Mouse (Mus musculus): ENCODE measurements around the gene Rfc5. TPM values are rescaled to one million over a fixed set of nuclear protein-coding genes. Genes with fewer than 3 reads are reported as not detected.
A peak's percentile ranks its signal among the peaks of the same experiment; 100 is the strongest.
"Not testable (repeated sequence)": the region's sequence is repeated elsewhere in the genome, so short reads cannot be mapped to it uniquely, and the experiment has no call there.

Rfc5 gene
- polyA plus RNA-seq, 1 experiment from 2014 or later = 37.5 TPM

DNA sequence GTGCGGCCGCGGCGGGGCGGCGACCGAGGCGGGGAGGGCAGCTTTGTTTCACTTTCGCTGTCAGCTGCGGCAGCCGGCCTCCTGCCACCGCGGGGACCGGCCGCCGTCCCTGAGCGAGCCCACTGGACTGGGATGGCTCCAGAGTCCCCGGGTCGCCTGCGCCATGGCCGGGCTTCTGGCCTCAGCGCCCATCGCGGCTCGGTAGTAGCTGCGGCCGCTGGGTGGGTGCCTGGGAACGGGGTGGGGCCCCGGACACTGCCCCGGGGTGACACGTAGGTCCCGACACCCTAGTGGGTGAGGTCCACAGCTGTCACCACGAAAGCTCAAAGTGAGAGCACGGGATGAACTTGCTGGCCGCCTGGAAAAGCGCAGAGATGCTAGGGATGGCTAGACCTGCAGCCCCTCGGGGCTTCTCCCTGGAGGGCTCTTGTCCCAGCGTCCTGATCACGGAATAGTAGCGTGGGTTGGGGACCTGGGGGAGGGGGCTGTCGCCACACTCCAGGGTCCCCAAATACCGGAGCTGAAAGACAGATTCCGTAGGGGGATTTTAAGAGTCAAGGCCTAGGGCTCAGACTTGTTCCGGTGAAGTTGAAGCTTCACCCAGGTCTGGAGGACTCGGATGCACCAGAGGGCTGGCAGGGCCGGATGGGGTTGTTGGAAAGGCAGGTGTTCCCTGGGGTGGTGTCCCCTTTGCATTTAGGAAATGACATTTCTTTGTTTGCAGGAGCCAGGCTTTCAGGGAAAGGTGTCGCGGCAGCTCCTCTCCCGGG is 31.2 kb downstream of the Rfc5 start:
- Histone ChIP-seq H3K4me3 (peak overlapping the region; percentile 98), H3K9ac (peak overlapping the region; percentile 99), H3K4me2 (peak overlapping the region; percentile 88), H3K36me3 (no peaks in the 10 kb centered on the region), H3K4me1 (replicated peaks) (peaks cover 58% of the 10 kb centered on the region), H3K27me3 (no peaks in the 10 kb centered on the region), H3K9me3 (no peaks in the 10 kb centered on the region), H3K27ac (peak overlapping the region; percentile 96)
- ATAC-seq (ENCODE audit: low FRiP score) = peak; percentile 58
- WGBS = under 1% methylated on average over 48 of the region's 49 CpGs

DNA sequence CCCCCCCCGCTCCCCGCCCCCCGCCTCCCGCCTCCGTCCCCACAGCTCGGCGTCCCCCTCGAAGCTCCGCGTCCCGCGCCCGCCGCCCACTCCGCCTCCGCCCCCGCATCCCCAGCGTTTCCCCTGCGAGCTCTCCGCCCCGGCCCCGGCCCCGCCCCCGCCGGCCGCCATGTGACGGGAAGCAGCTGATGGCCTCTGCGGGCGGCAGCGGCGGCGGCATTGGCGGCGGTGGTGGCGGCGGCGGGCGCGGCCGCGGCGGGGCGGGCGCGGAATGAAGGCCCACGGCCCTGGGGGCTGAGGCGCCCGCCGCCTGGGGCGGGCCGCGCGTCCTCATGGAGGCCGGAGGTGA is 31.7 kb downstream of the Rfc5 start, which contains the start of gene Wsb2:
Gene Wsb2, plus strand, starts transcription at position 176 of the 349 bp plus-strand sequence.
- peak; percentile 79 for ATAC-seq (ENCODE audit: low FRiP score)
- Histone ChIP-seq H3K4me3 (peak within 1 kb of the TSS; percentile 98), H3K4me1 (replicated peaks) (peaks cover 55% of the 10 kb centered on the region), H3K9me3 (no peaks in the 10 kb centered on the region), H3K27me3 (no peaks in the 10 kb centered on the region), H3K9ac (peak within 1 kb of the TSS; percentile 99), H3K4me2 (peak within 1 kb of the TSS; percentile 88), H3K27ac (peak within 1 kb of the TSS; percentile 96), H3K36me3 (no peaks in the 10 kb centered on the region)
- 0% methylated on average over 14 of the region's 54 CpGs for WGBS

DNA sequence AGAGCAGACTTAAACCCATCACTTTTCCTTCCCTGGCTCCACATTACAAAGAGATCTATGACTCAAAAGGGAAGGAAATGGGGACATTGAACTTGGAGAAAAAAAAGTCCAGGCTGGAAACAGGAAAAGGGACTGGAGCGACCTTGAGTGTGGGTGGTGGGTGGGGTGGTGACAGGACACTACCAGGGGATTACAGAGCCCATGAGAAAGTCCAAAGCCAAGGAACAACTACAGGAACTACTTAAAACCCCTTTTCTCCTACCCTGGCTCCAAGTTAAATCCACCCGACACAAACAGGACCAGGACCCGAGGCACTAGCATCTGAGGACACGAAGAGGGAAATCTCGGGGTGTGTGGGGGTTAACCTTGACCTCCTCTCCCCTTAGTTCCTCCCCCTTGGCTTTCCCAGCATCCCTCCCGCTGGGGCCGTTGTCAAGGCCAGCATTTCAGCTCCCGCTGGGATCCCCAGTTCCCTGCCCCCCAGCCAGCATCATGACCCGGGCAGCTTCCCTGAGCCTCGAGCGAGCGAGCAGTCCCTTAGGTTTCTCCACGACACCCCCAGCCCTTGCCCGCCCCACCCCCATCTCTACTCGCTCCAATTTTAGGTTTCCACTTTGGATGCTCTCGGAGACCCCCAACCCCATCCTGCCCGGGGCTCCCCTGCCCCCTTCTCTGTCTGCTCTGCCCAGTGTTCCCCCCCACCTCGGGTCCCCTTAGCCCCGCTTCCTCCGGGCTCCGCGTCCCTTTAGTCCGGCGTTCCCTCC is 32.3 kb downstream of the Rfc5 start:
- Histone ChIP-seq H3K4me2 (peak overlapping the region; percentile 88), H3K4me3 (peak overlapping the region; percentile 98), H3K27me3 (no peaks in the 10 kb centered on the region), H3K9ac (peak overlapping the region; percentile 99), H3K36me3 (no peaks in the 10 kb centered on the region), H3K4me1 (replicated peaks) (peaks cover 50% of the 10 kb centered on the region), H3K9me3 (no peaks in the 10 kb centered on the region), H3K27ac (peak overlapping the region; percentile 96)
- ATAC-seq (ENCODE audit: low FRiP score) = peak; percentile 53
- WGBS = 1% methylated on average over 22 of the region's 24 CpGs

DNA sequence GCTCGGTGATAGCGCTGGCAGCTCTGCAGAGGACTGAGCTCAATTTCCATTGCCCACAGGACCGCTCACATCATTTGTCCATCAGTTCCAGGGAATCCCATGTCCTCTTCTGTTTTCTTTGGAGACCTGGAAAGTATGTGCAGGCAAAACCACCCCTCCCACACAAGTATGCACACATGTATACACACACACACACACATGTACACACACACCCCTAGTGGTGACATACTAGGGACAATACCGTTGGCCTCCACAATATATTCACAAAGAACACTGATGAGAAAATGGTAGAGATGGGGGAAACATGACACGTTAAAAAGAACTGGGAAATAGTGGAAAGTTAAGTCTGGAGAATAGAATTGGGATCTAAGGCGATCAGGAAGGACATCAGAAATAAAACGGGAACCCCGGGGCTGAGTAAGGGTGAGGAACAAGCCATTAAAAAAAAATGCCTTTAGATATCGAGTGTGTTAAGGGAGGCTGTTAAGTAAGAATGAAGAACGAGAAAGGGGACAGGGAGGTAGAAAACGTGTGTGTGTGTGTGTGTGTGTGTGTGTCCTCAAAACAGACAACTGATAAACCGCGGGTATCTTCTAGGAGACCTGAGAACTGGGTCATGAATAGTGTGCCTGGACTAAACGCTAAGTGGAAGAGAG is 33.1 kb downstream of the Rfc5 start:
- Histone ChIP-seq H3K27me3 (no peaks in the 10 kb centered on the region), H3K9ac (0 out of 2 replicates have a peak overlapping the region, but pooled peaks have one; percentile 99), H3K27ac (peak overlapping the region; percentile 96), H3K36me3 (no peaks in the 10 kb centered on the region), H3K4me3 (peak overlapping the region; percentile 98; the same call in 1 of the 2 replicates), H3K4me2 (peak overlapping the region; percentile 88), H3K9me3 (no peaks in the 10 kb centered on the region), H3K4me1 (replicated peaks) (peaks cover 43% of the 10 kb centered on the region)
- 51% methylated on average over 14 of the region's 14 CpGs for WGBS
- ATAC-seq (ENCODE audit: low FRiP score) = no peak

DNA sequence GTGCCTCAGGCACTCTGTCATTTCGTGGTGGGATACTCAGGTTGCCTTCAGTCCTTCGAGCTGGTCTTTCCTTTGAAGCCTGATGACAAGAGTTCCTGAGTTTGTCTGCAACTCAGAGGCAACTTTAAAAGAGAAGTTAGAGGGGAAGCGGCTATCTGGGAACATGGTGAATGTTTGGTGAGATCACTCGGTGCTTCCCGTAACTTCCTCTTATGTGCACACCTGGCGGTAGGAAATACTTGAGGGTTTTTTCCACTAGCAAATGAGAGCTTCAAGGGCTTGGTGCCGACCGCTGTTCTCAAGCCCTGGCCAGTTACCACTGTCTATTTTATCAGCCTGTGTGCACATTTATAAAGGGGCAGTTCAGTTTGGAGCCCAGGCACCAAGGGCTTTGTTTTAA is 34.7 kb downstream of the Rfc5 start:
- Histone ChIP-seq H3K27me3 (no peaks in the 10 kb centered on the region), H3K4me1 (replicated peaks) (peaks cover 26% of the 10 kb centered on the region), H3K9me3 (no peaks in the 10 kb centered on the region), H3K4me3 (no peak overlapping the region), H3K9ac (no peak overlapping the region), H3K4me2 (no peak overlapping the region), H3K36me3 (no peaks in the 10 kb centered on the region), H3K27ac (no peak overlapping the region)
- WGBS = 83% methylated on average over 8 of the region's 8 CpGs
- no peak for ATAC-seq (ENCODE audit: low FRiP score)

DNA sequence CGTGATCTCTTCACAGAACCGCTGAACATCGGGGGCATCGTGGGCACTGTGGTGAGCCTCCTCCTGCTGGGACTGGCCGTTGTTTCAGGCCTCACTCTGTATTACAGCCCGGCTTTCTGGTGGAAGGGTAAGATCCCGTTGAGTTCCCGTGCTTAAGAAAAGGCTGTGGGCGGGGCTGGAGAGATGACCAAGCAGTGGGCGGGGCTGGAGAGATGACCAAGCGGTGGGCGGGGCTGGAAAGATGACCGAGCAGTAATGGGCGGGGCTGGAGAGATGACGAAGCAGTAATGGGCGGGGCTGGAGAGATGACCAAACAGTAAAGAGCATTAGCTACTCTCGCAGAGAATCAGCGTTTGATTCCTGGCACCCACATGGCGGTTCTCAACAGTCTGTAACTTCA is 40.6 kb downstream of the Rfc5 start:
- Histone ChIP-seq H3K27me3 (no peaks in the 10 kb centered on the region), H3K9ac (no peak overlapping the region), H3K9me3 (no peaks in the 10 kb centered on the region), H3K36me3 (no peaks in the 10 kb centered on the region), H3K4me1 (replicated peaks) (no peaks in the 10 kb centered on the region), H3K4me2 (peak overlapping the region; percentile 21; the same call in 1 of the 2 replicates), H3K4me3 (no peak overlapping the region), H3K27ac (no peak overlapping the region)
- WGBS = 25% methylated on average over 19 of the region's 19 CpGs
- ATAC-seq (ENCODE audit: low FRiP score) = no peak

DNA sequence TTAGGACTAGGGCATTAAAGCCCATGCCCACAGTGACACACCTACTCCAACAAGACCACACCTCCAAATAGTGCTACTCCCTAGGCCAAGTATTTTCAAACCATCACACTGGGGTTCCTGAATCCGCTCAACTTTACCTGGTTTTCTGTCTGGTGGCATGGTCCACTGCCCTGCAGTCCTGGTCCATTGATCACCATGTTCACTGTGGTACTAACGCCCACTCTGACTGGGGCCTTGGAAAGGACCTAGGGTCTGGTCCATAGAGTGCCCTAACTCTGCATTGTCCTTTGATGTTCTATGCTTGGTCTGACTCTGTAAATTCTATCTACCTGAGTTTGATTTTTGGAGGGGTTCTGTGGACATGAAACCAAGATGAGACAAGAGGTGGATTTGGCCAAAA is 41.0 kb downstream of the Rfc5 start:
- ATAC-seq (ENCODE audit: low FRiP score) = no peak
- Histone ChIP-seq H3K4me3 (no peak overlapping the region), H3K4me2 (0 out of 2 replicates have a peak overlapping the region, but pooled peaks have one; percentile 21), H3K9me3 (no peaks in the 10 kb centered on the region), H3K4me1 (replicated peaks) (no peaks in the 10 kb centered on the region), H3K27me3 (no peaks in the 10 kb centered on the region), H3K27ac (no peak overlapping the region), H3K9ac (no peak overlapping the region), H3K36me3 (no peaks in the 10 kb centered on the region)
- WGBS = 88% methylated on average over 2 of the region's 2 CpGs

DNA sequence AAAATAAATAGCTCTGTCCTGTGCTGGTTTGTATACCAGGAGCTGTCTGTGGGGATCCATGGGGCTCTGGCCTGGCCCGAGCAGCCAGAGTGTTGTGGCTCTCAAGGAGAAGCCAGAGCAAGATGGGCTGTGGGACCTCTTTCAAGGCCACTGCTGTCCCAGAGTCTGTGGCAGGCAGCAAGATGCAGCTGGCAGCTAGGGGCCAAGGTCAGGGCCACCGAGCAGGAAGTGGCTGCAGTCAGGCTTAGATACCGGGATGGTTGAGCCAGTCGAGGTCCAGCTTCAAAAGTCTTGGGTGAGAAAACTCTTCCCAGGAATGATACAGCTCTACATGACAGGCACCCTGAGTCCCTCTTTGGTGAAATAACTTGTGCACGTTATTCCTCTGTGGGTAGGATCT is 41.8 kb downstream of the Rfc5 start:
- H3K9ac ChIP-seq = no peak overlapping the region
- no peak for ATAC-seq (ENCODE audit: low FRiP score)
- no peaks in the 10 kb centered on the region for H3K36me3 ChIP-seq
- no peak overlapping the region for H3K4me2 ChIP-seq
- WGBS = 87% methylated on average over 5 of the region's 5 CpGs
- no peaks in the 10 kb centered on the region for H3K27me3 ChIP-seq
- H3K4me1 ChIP-seq (replicated peaks) = no peaks in the 10 kb centered on the region
- H3K27ac ChIP-seq = no peak overlapping the region
- H3K9me3 ChIP-seq = no peaks in the 10 kb centered on the region
- H3K4me3 ChIP-seq = no peak overlapping the region

DNA sequence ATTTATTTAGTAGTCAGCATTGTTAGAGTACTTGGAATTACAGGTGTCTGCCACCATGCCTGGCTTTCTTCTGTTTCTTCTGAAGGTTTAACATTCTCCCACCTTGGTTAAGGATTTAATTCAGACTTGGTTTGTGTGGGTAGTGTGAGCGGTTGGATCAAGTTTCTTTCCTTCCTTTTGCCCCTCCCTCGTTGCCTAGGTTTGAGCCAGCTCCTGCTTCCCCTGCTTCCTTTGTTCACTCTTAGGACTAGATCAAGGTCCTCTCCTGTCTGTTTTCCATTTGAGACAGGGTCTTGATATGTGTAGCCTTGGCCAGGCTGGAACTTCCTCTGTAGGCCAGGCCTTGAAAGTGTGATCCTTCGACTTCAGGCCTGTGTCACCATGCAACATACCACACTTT is 42.6 kb downstream of the Rfc5 start:
- H3K36me3 ChIP-seq = no peaks in the 10 kb centered on the region
- ATAC-seq (ENCODE audit: low FRiP score) = no peak
- H3K27me3 ChIP-seq = no peaks in the 10 kb centered on the region
- no peaks in the 10 kb centered on the region for H3K9me3 ChIP-seq
- no peak overlapping the region for H3K4me2 ChIP-seq
- H3K27ac ChIP-seq = no peak overlapping the region
- no peak overlapping the region for H3K4me3 ChIP-seq
- H3K9ac ChIP-seq = no peak overlapping the region
- no peaks in the 10 kb centered on the region for H3K4me1 ChIP-seq (replicated peaks)
- WGBS = 60% methylated on average over 3 of the region's 3 CpGs

DNA sequence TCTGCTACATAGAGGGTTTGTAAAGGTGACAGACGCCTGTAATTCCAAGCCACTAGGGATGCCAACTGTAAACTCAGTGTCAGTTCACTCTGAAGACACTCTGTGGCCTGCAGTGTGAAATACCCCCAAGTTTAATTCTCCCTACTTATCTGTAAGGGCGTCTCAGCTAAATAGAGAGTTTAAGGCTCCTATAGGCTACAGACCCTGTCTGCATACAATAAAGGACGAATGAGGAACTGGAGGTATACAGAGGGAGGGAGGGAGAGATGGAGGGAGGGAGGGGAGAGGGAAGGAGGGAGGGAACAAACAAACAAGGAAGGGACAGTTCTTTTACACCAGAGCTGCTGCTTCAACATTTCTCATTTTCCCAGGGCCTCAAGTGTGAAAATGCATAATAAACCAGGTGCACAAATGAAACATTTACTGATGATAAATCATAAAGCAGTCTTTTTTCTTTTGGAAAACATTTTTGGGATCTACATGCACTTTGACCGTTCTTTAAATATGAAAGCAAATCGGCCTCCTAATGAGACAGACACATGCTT is 43.3 kb downstream of the Rfc5 start:
- no peaks in the 10 kb centered on the region for H3K4me1 ChIP-seq (replicated peaks)
- H3K4me3 ChIP-seq = no peak overlapping the region
- no peaks in the 10 kb centered on the region for H3K27me3 ChIP-seq
- WGBS = 85% methylated on average over 5 of the region's 5 CpGs
- H3K9me3 ChIP-seq = no peaks in the 10 kb centered on the region
- H3K36me3 ChIP-seq = no peaks in the 10 kb centered on the region
- H3K27ac ChIP-seq = no peak overlapping the region
- no peak for ATAC-seq (ENCODE audit: low FRiP score)
- H3K4me2 ChIP-seq = no peak overlapping the region
- no peak overlapping the region for H3K9ac ChIP-seq

DNA sequence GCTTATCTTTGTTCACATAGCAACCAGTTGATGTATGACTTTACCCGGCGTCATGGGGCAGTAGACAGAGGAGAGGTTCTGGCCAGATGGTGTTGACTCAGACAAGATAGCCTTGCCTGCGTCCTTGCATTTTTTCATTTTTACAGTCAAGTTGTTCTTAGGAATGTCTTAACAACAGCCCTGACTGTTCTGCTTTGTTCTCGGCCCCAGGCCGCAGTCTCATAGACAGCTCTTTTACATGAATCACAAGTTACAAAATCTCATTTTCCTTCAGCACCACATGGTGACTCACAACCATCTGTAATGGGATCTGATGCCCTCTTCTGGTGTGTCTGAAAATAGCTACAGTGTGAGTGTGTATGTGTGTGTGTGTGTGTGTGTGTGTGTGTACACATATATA is 44.4 kb downstream of the Rfc5 start:
- not testable (repeated sequence) for H3K9me3 ChIP-seq; H3K4me2 ChIP-seq; H3K4me1 ChIP-seq (replicated peaks); ATAC-seq (ENCODE audit: low FRiP score); H3K4me3 ChIP-seq; H3K27ac ChIP-seq; H3K9ac ChIP-seq; H3K36me3 ChIP-seq; H3K27me3 ChIP-seq
- WGBS = 89% methylated on average over 5 of the region's 5 CpGs

DNA sequence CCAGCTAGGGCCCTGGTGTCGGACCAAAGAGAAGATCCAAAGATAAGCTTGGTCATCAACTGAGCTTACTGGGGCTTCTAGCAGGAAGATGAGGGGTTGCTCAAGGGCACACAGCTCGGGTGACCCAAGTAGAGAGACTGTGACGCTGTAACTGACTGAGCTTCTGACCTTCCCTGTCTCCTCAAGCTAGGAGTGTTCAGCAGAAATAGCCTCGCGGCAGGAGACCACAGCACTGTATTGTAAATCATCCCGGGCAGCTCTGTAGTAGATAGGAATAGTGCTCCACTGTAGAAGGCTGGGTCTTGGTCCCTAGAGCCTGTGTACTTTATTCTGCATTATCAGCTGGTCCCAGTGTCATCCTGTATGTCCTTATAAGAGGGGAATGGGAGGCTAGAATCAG is 47.0 kb downstream of the Rfc5 start:
- H3K4me3 ChIP-seq = no peak overlapping the region
- no peaks in the 10 kb centered on the region for H3K4me1 ChIP-seq (replicated peaks)
- H3K9me3 ChIP-seq = no peaks in the 10 kb centered on the region
- H3K9ac ChIP-seq = no peak overlapping the region
- no peak for ATAC-seq (ENCODE audit: low FRiP score)
- 86% methylated on average over 6 of the region's 6 CpGs for WGBS
- no peak overlapping the region for H3K4me2 ChIP-seq
- H3K27ac ChIP-seq = no peak overlapping the region
- H3K36me3 ChIP-seq = no peaks in the 10 kb centered on the region
- H3K27me3 ChIP-seq = no peaks in the 10 kb centered on the region

Data from hindbrain, embryonic 13.5 days (tissue).